Mouse (Mus musculus): ENCODE results near the gene Xrn2.

The Xrn2 gene

GRCm38 (mm10) chr2:147067480-147068246 is 54.9 kb downstream of the Xrn2 start:
- DNase-seq (ENCODE audit: low read depth), result no peak

- no peak for DNase-seq (ENCODE audit: low read depth)
Observed at GRCm38 (mm10) chr2:147069077-147069476, 56.3 kb downstream of the Xrn2 start.

- DNase-seq (ENCODE audit: low read depth), result no peak
Observed at GRCm38 (mm10) chr2:147070305-147070704, 57.5 kb downstream of the Xrn2 start.

- no peak for DNase-seq (ENCODE audit: low read depth)
Observed at GRCm38 (mm10) chr2:147073962-147074361, 61.2 kb downstream of the Xrn2 start.

- no peak for DNase-seq (ENCODE audit: low read depth)
Observed at GRCm38 (mm10) chr2:147074399-147074798, 61.6 kb downstream of the Xrn2 start.

GRCm38 (mm10) chr2:147082391-147082790 is 69.6 kb downstream of the Xrn2 start:
- no peak for DNase-seq (ENCODE audit: low read depth)

GRCm38 (mm10) chr2:147083471-147084365 is 70.9 kb downstream of the Xrn2 start:
- DNase-seq (ENCODE audit: low read depth), result no peak

GRCm38 (mm10) chr2:147084366-147085071 is 71.7 kb downstream of the Xrn2 start:
- DNase-seq (ENCODE audit: low read depth), result no peak

GRCm38 (mm10) chr2:147085072-147085870 is 72.5 kb downstream of the Xrn2 start, which contains the start of gene Nkx2-4:
TSS of gene Nkx2-4 (minus strand) at chr2:147085445.
- DNase-seq (ENCODE audit: low read depth), result no peak

- DNase-seq (ENCODE audit: low read depth), result no peak
Observed at GRCm38 (mm10) chr2:147085937-147086336, 73.1 kb downstream of the Xrn2 start.

- no peak for DNase-seq (ENCODE audit: low read depth)
Observed at GRCm38 (mm10) chr2:147086441-147086840, 73.6 kb downstream of the Xrn2 start.

GRCm38 (mm10) chr2:147119736-147120135 is 106.9 kb downstream of the Xrn2 start:
- no peak for DNase-seq (ENCODE audit: low read depth)

- no peak for DNase-seq (ENCODE audit: low read depth)
Observed at GRCm38 (mm10) chr2:147127366-147127765, 114.6 kb downstream of the Xrn2 start.

Data from NIH3T3 (cell line).